Mouse (Mus musculus): ENCODE data around the gene Abhd16a. TPM values are rescaled to one million over a fixed set of nuclear protein-coding genes. Genes with fewer than 3 reads are reported as not detected.

Abhd16a gene
- 10 to 100 TPM; 59.1 to 65.0 TPM for total RNA-seq (2021)
- long read RNA-seq, experiment 1, transcript Abhd16a-201 (20 exons, 1,945 nt), result major isoform, 84 of 97 reads
- long read RNA-seq, experiment 1, partial matches to known transcripts, result 4 of 97 reads
- long read RNA-seq, experiment 1, other reads (novel, unspliced or antisense), result 9 of 97 reads
- long read RNA-seq, experiment 2, transcript Abhd16a-201 (20 exons, 1,945 nt), result major isoform, 94 of 111 reads
- long read RNA-seq, experiment 2, partial matches to known transcripts, result 7 of 111 reads
- long read RNA-seq, experiment 2, other reads (novel, unspliced or antisense), result 10 of 111 reads

GRCm38 (mm10) chr17:35088825-35089644, at the start of gene Abhd16a:
TSS of gene Abhd16a (plus strand) at chr17:35089263.
- DNase-seq, result peak; percentile 93

GRCm38 (mm10) chr17:35043794-35044193, 45.3 kb upstream of the Abhd16a start:
- no peak for DNase-seq

GRCm38 (mm10) chr17:35044904-35045806, 43.9 kb upstream of the Abhd16a start:
- no peak for DNase-seq

- peak; percentile 51 for DNase-seq
Observed at GRCm38 (mm10) chr17:35045807-35046680, 43.0 kb upstream of the Abhd16a start.

- DNase-seq, result peak; percentile 96
Observed at GRCm38 (mm10) chr17:35046681-35047455, 42.2 kb upstream of the Abhd16a start, which contains the start of gene Msh5. TSS of gene Msh5 (minus strand) at chr17:35046745.

GRCm38 (mm10) chr17:35047688-35048087, 41.4 kb upstream of the Abhd16a start:
- no peak for DNase-seq

- no peak for DNase-seq
Observed at GRCm38 (mm10) chr17:35048149-35048931, 40.7 kb upstream of the Abhd16a start.

- DNase-seq, result no peak
Observed at GRCm38 (mm10) chr17:35048932-35049440, 40.1 kb upstream of the Abhd16a start.

GRCm38 (mm10) chr17:35049561-35050016, 39.5 kb upstream of the Abhd16a start, which contains the start of gene Clic1:
TSS of gene Clic1 (plus strand) at chr17:35049966.
- peak; percentile 53 for DNase-seq

- DNase-seq, result peak; percentile 75
Observed at GRCm38 (mm10) chr17:35050126-35050750, 38.8 kb upstream of the Abhd16a start.

GRCm38 (mm10) chr17:35051156-35052086, 37.6 kb upstream of the Abhd16a start:
- DNase-seq, result peak; percentile 42

GRCm38 (mm10) chr17:35052271-35052798, 36.7 kb upstream of the Abhd16a start:
- no peak for DNase-seq

GRCm38 (mm10) chr17:35055691-35056495, 33.2 kb upstream of the Abhd16a start:
- no peak for DNase-seq

- DNase-seq, result no peak
Observed at GRCm38 (mm10) chr17:35057090-35057489, 32.0 kb upstream of the Abhd16a start.

- no peak for DNase-seq
Observed at GRCm38 (mm10) chr17:35058316-35058715, 30.7 kb upstream of the Abhd16a start.
